Mouse (Mus musculus) erythroid progenitor cell, adult 5-6 weeks (primary cell): ENCODE results near the gene Olfr1302. TPM values are rescaled to one million over a fixed set of nuclear protein-coding genes. Genes with fewer than 3 reads are reported as not detected.

Source experiments
- ATAC-seq: replicated peaks from 2 replicates; pipeline ENCODE4 v1.8.0; 2016; ENCODE audit warnings: moderate number of reproducible peaks, mild to moderate bottlenecking, moderate TSS enrichment, inconsistent platforms; ENCODE audit not compliant: poor library complexity, low FRiP score, severe bottlenecking
- total RNA-seq, 2 experiments: library from RNA; stranded (forward) in 1 of 2; stranded (reverse) in 1 of 2; fragments of 150-400 nt in 1 of 2; fragments of 186-747, 209-891 nt in 1 of 2; gene quantifications; 2 replicates each; pipeline versions ENCODE4 v1.2.3 to v1.2.4; 2015 to 2017; ENCODE audit warnings: low replicate concordance in 2 of 2

The Olfr1302 gene
- total RNA-seq (2015; ENCODE audit: low replicate concordance) (not detected in 2 replicates), total RNA-seq (2017; ENCODE audit: low replicate concordance) (not detected in 2 replicates)

GRCm38 (mm10) chr2:111777129-111777528, at the start of gene Olfr1302:
Gene Olfr1302, plus strand, starts transcription at chr2:111777429.
- no peak for ATAC-seq

GRCm38 (mm10) chr2:111750706-111751105, 26.5 kb upstream of the Olfr1302 start, which contains the start of gene Olfr1301:
Gene Olfr1301, plus strand, starts transcription at chr2:111751006.
- ATAC-seq, result no peak

- ATAC-seq, result no peak
Measured at GRCm38 (mm10) chr2:111812936-111813335, 35.7 kb downstream of the Olfr1302 start.

- ATAC-seq, result no peak
Measured at GRCm38 (mm10) chr2:111820240-111820639, 43.0 kb downstream of the Olfr1302 start, which contains the start of gene Olfr1303. Gene Olfr1303, minus strand, starts transcription at chr2:111820340.

Other genes starting within 250 kb of the Olfr1302 start
- not detected in 2 replicates for gene Olfr1294, start 237.1 kb upstream of the Olfr1302 start, total RNA-seq (2015; ENCODE audit: low replicate concordance)
- gene Olfr1294, start 237.1 kb upstream of the Olfr1302 start, total RNA-seq (2017; ENCODE audit: low replicate concordance), result not detected in 2 replicates
- gene Olfr1295, start 207.7 kb upstream of the Olfr1302 start, total RNA-seq (2015; ENCODE audit: low replicate concordance), result not detected in 2 replicates
- not detected in 2 replicates for gene Olfr1295, start 207.7 kb upstream of the Olfr1302 start, total RNA-seq (2017; ENCODE audit: low replicate concordance)
- not detected in 2 replicates for gene Olfr1297, start 150.9 kb upstream of the Olfr1302 start, total RNA-seq (2015; ENCODE audit: low replicate concordance)
- not detected in 2 replicates for gene Olfr1297, start 150.9 kb upstream of the Olfr1302 start, total RNA-seq (2017; ENCODE audit: low replicate concordance)
- not detected in 2 replicates for gene Olfr1298, start 128.2 kb upstream of the Olfr1302 start, total RNA-seq (2015; ENCODE audit: low replicate concordance)
- not detected in 2 replicates for gene Olfr1298, start 128.2 kb upstream of the Olfr1302 start, total RNA-seq (2017; ENCODE audit: low replicate concordance)
- not detected in 2 replicates for gene Olfr1299, start 116.0 kb upstream of the Olfr1302 start, total RNA-seq (2015; ENCODE audit: low replicate concordance)
- not detected in 2 replicates for gene Olfr1299, start 116.0 kb upstream of the Olfr1302 start, total RNA-seq (2017; ENCODE audit: low replicate concordance)
- gene Olfr1301, start 26.4 kb upstream of the Olfr1302 start, total RNA-seq (2015; ENCODE audit: low replicate concordance), result not detected in 2 replicates
- gene Olfr1301, start 26.4 kb upstream of the Olfr1302 start, total RNA-seq (2017; ENCODE audit: low replicate concordance), result not detected in 2 replicates
- gene Olfr1303, start 42.9 kb downstream of the Olfr1302 start, total RNA-seq (2015; ENCODE audit: low replicate concordance), result not detected in 2 replicates
- not detected in 2 replicates for gene Olfr1303, start 42.9 kb downstream of the Olfr1302 start, total RNA-seq (2017; ENCODE audit: low replicate concordance)
- gene Olfr1305, start 99.7 kb downstream of the Olfr1302 start, total RNA-seq (2015; ENCODE audit: low replicate concordance), result not detected in 2 replicates
- gene Olfr1305, start 99.7 kb downstream of the Olfr1302 start, total RNA-seq (2017; ENCODE audit: low replicate concordance), result not detected in 2 replicates
- gene Olfr1306, start 138.8 kb downstream of the Olfr1302 start, total RNA-seq (2015; ENCODE audit: low replicate concordance), result not detected in 2 replicates
- gene Olfr1306, start 138.8 kb downstream of the Olfr1302 start, total RNA-seq (2017; ENCODE audit: low replicate concordance), result not detected in 2 replicates
- under 0.01 TPM in 1 of 2 replicates, not detected in the other for gene Olfr1307, start 172.0 kb downstream of the Olfr1302 start, total RNA-seq (2015; ENCODE audit: low replicate concordance)
- under 0.01 TPM in 1 of 2 replicates, not detected in the other for gene Olfr1307, start 172.0 kb downstream of the Olfr1302 start, total RNA-seq (2017; ENCODE audit: low replicate concordance)
- gene Olfr1308, start 187.5 kb downstream of the Olfr1302 start, total RNA-seq (2015; ENCODE audit: low replicate concordance), result not detected in 2 replicates
- gene Olfr1308, start 187.5 kb downstream of the Olfr1302 start, total RNA-seq (2017; ENCODE audit: low replicate concordance), result not detected in 2 replicates
- not detected in 2 replicates for gene Olfr1309, start 212.9 kb downstream of the Olfr1302 start, total RNA-seq (2015; ENCODE audit: low replicate concordance)
- gene Olfr1309, start 212.9 kb downstream of the Olfr1302 start, total RNA-seq (2017; ENCODE audit: low replicate concordance), result not detected in 2 replicates
- not detected in 2 replicates for gene Olfr1310, start 235.3 kb downstream of the Olfr1302 start, total RNA-seq (2015; ENCODE audit: low replicate concordance)
- gene Olfr1310, start 235.3 kb downstream of the Olfr1302 start, total RNA-seq (2017; ENCODE audit: low replicate concordance), result not detected in 2 replicates
- gene Olfr1311, start 247.0 kb downstream of the Olfr1302 start, total RNA-seq (2015; ENCODE audit: low replicate concordance), result not detected in 2 replicates
- not detected in 2 replicates for gene Olfr1311, start 247.0 kb downstream of the Olfr1302 start, total RNA-seq (2017; ENCODE audit: low replicate concordance)